Mouse (Mus musculus) small intestine, adult 2 months (tissue): Measurements from ENCODE around the gene Olfr1014. TPM values are rescaled to one million over a fixed set of nuclear protein-coding genes. Genes with fewer than 3 reads are reported as not detected.

ENCODE experiments used
- H3K27ac ChIP-seq: fragments of 200-500 bp; 2 replicates; pipeline ENCODE4 v1.5.1; 2012; ENCODE audit warnings: low read depth, low read length, control low read depth, inconsistent platforms; ENCODE audit not compliant: insufficient read depth
- H3K27me3 ChIP-seq: fragments of 200-500 bp; 2 replicates; pipeline ENCODE4 v1.6.1; 2012; ENCODE audit warnings: mild to moderate bottlenecking, moderate library complexity, low read length, inconsistent platforms; ENCODE audit not compliant: control insufficient read depth, insufficient read depth
- H3K36me3 ChIP-seq: fragments of 200-500 bp; 2 replicates; pipeline ENCODE4 v1.6.1; 2012; ENCODE audit warnings: mild to moderate bottlenecking, low read length, control low read depth, inconsistent platforms; ENCODE audit not compliant: control insufficient read depth, insufficient read depth
- H3K4me1 ChIP-seq: fragments of 200-500 bp; 2 replicates; pipeline ENCODE4 v1.6.1; 2012; ENCODE audit warnings: low read length, inconsistent platforms, mixed read lengths; ENCODE audit not compliant: control insufficient read depth, insufficient read depth, insufficient read length
- H3K4me3 ChIP-seq: fragments of 200-500 bp; 2 replicates; pipeline ENCODE4 v1.5.1; 2012; ENCODE audit warnings: low read depth, mild to moderate bottlenecking, control low read depth, inconsistent platforms, low read length, moderate library complexity
- CTCF ChIP-seq: fragments of 200-500 bp; IDR thresholded peaks from 2 replicates; pipeline ENCODE4 v1.5.1; 2012; ENCODE audit warnings: low read depth, mild to moderate bottlenecking, control low read depth, inconsistent platforms, low read length, moderate library complexity, mixed read lengths; ENCODE audit not compliant: insufficient replicate concordance, insufficient read length; ENCODE audit errors: extremely low read depth
- POLR2A ChIP-seq: fragments of 200-500 bp; IDR thresholded peaks from 2 replicates; pipeline ENCODE4 v1.6.1; 2012; ENCODE audit warnings: low read depth, mild to moderate bottlenecking, control low read depth, inconsistent platforms, low read length, moderate library complexity
- WGBS: fragments of 180-500 bp; shearing (Covaris S2); methylation state at CpG from one replicate; pipeline ENCODE4 v1.1.7; 2018; 5-methylcytosine and 5-hydroxymethylcytosine counted together
- polyA plus RNA-seq: library from polyadenylated mRNA; depleted of rRNA; stranded (reverse); fragments of >200 nt; gene quantifications from 2 replicates; pipeline ENCODE4 v1.2.3, GENCODE M21; 2012; rRNA removed

Olfr1014 gene
- polyA plus RNA-seq, 1 experiment: not detected

DNA sequence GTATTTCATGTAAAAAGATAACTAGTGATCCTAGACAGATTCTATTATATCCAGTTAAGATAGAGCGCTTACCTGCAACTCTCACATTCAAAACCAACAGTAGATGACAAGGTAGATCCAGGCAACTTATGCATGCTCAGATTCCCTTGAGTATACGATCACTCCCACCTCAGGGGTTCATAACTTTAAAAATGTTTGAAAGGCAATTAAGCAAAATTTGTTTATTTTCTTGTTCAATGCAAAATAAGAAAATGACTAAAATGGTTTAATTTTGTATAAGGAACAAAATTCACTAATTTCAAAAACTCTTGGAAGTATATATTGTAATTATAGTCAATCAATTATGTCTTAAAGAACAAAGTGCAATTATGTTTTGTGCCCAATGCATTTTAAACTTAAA lies 29.9 kb downstream of the Olfr1014 start, which contains the start of gene Olfr1016:
TSS of gene Olfr1016 (minus strand) at position 101 of the 400 bp plus-strand sequence.
- 86% methylated on average over 2 of the region's 2 CpGs for WGBS
- TF ChIP-seq POLR2A (no peak), CTCF (no peak)

DNA sequence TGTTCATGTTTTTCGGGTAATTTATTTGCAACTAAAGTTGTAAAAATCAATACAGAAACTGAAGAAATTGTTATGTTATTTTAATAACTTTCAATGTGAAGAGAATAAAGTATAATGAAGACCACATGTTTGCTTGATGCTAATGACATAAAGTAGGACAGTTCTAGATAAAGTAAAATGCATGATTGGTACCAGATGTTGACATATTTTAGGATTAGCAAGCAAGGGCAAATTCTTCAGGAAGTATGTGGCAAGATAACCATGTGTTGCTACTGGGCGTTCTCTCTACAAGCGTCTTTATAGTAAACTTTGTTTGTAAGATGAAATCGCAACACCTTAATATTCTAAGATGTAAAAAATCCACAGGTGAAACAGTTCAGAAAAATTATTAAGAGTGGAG lies 32.0 kb downstream of the Olfr1014 start:
- H3K4me1 ChIP-seq: no peaks in the 10 kb centered on the region
- no peak overlapping the region for H3K27ac ChIP-seq
- H3K27me3 ChIP-seq: no peaks in the 10 kb centered on the region
- H3K36me3 ChIP-seq: no peaks in the 10 kb centered on the region
- 83% methylated on average over 4 of the region's 4 CpGs for WGBS
- TF ChIP-seq POLR2A (no peak), CTCF (no peak)
- H3K4me3 ChIP-seq: no peak overlapping the region

More for the DNA sequence above, 29.9 kb downstream of the Olfr1014 start, which contains the start of gene Olfr1016:
- Histone ChIP-seq H3K4me3 (no peak within 1 kb of the TSS), H3K4me1 (no peaks in the 10 kb centered on the region), H3K36me3 (no peaks in the 10 kb centered on the region), H3K27me3 (no peaks in the 10 kb centered on the region), H3K27ac (no peak within 1 kb of the TSS)

- H3K27ac ChIP-seq: no peak within 1 kb of the TSS
- no peaks in the 10 kb centered on the region for H3K4me1 ChIP-seq
- no peaks in the 10 kb centered on the region for H3K36me3 ChIP-seq
- no peaks in the 10 kb centered on the region for H3K27me3 ChIP-seq
- no peak within 1 kb of the TSS for H3K4me3 ChIP-seq
- TF ChIP-seq CTCF: no peak
- no peak for TF ChIP-seq POLR2A
These were observed 45.7 kb downstream of the Olfr1014 start, which contains the start of gene Olfr1018 for GRCm38 (mm10) chr2:85818179-85818578. Gene Olfr1018 (plus strand): TSS chr2:85818479.

Other genes with a start within 250 kb of the Olfr1014 start
- not detected in 2 replicates for gene Olfr996, start 193.5 kb upstream of the Olfr1014 start, polyA plus RNA-seq
- gene Olfr998, start 183.8 kb upstream of the Olfr1014 start, polyA plus RNA-seq: not detected in 2 replicates
- not detected in 2 replicates for gene Olfr1000, start 160.8 kb upstream of the Olfr1014 start, polyA plus RNA-seq
- not detected in 2 replicates for gene Olfr1002, start 122.0 kb upstream of the Olfr1014 start, polyA plus RNA-seq
- not detected in 2 replicates for gene Olfr154, start 108.3 kb upstream of the Olfr1014 start, polyA plus RNA-seq
- not detected in 2 replicates for gene Olfr1006, start 93.9 kb upstream of the Olfr1014 start, polyA plus RNA-seq
- not detected in 2 replicates for gene Olfr1008, start 83.3 kb upstream of the Olfr1014 start, polyA plus RNA-seq
- not detected in 2 replicates for gene Olfr1009, start 57.3 kb upstream of the Olfr1014 start, polyA plus RNA-seq
- not detected in 2 replicates for gene Olfr1012, start 9.9 kb upstream of the Olfr1014 start, polyA plus RNA-seq
- not detected in 2 replicates for gene Olfr1013, start 5.6 kb upstream of the Olfr1014 start, polyA plus RNA-seq
- not detected in 2 replicates for gene Olfr1015, start 9.3 kb downstream of the Olfr1014 start, polyA plus RNA-seq
- not detected in 2 replicates for gene Olfr1016, start 29.8 kb downstream of the Olfr1014 start, polyA plus RNA-seq
- not detected in 2 replicates for gene Olfr1018, start 45.8 kb downstream of the Olfr1014 start, polyA plus RNA-seq
- gene Olfr1019, start 72.8 kb downstream of the Olfr1014 start, polyA plus RNA-seq: not detected in 2 replicates
- not detected in 2 replicates for gene Olfr1020, start 74.3 kb downstream of the Olfr1014 start, polyA plus RNA-seq
- gene Olfr1022, start 95.9 kb downstream of the Olfr1014 start, polyA plus RNA-seq: not detected in 2 replicates
- not detected in 2 replicates for gene Olfr1023, start 112.9 kb downstream of the Olfr1014 start, polyA plus RNA-seq
- not detected in 2 replicates for gene Olfr1024, start 132.3 kb downstream of the Olfr1014 start, polyA plus RNA-seq
- not detected in 2 replicates for gene Olfr1025-ps1, start 142.5 kb downstream of the Olfr1014 start, polyA plus RNA-seq
- not detected in 2 replicates for gene Olfr1026, start 148.8 kb downstream of the Olfr1014 start, polyA plus RNA-seq
- not detected in 2 replicates for gene Olfr1028, start 177.7 kb downstream of the Olfr1014 start, polyA plus RNA-seq
- gene Olfr1029, start 201.2 kb downstream of the Olfr1014 start, polyA plus RNA-seq: not detected in 2 replicates
- gene Olfr1030, start 206.6 kb downstream of the Olfr1014 start, polyA plus RNA-seq: not detected in 2 replicates
- gene Olfr1031, start 217.6 kb downstream of the Olfr1014 start, polyA plus RNA-seq: not detected in 2 replicates
- not detected in 2 replicates for gene Olfr1032, start 232.8 kb downstream of the Olfr1014 start, polyA plus RNA-seq
- gene Olfr1033, start 247.9 kb downstream of the Olfr1014 start, polyA plus RNA-seq: 0.06 TPM in 1 of 2 replicates, not detected in the other